Mouse (Mus musculus): Measurements from ENCODE around the gene Fbln2.

Gene Fbln2

GRCm38 (mm10) chr6:91278302-91278701 lies 66.0 kb downstream of the Fbln2 start:
- DNase-seq (ENCODE audit: low read depth, low spot score): no peak

GRCm38 (mm10) chr6:91279477-91279876 lies 67.2 kb downstream of the Fbln2 start:
- no peak for DNase-seq (ENCODE audit: low read depth, low spot score)

GRCm38 (mm10) chr6:91281206-91281605 lies 69.0 kb downstream of the Fbln2 start:
- DNase-seq (ENCODE audit: low read depth, low spot score): no peak

- no peak for DNase-seq (ENCODE audit: low read depth, low spot score)
Observed at GRCm38 (mm10) chr6:91281747-91282146, 69.5 kb downstream of the Fbln2 start.

DNA sequence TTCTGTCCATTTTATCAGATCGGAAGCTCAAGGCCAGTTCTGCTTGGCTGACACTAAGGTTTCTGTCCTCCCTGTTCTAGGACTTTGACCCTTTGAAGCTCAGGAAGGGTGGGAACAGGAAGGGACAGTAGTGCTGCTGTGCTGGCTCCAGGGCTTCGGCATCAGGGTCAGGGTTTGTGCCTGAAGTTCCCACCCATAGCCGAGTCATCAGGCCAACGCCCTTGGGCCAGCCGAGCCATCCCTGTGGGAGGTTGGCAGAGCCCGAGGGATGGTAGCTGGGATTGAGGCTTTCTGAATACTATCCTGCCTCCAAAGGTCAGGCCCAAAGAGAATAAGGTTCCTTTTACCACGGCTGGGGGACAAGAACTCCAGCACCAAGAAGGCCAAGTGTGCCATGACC lies 70.8 kb downstream of the Fbln2 start:
- no peak for DNase-seq (ENCODE audit: low read depth, low spot score)

- peak; percentile 86 for DNase-seq (ENCODE audit: low read depth, low spot score)
Observed at GRCm38 (mm10) chr6:91284521-91285449, 72.5 kb downstream of the Fbln2 start.

DNA sequence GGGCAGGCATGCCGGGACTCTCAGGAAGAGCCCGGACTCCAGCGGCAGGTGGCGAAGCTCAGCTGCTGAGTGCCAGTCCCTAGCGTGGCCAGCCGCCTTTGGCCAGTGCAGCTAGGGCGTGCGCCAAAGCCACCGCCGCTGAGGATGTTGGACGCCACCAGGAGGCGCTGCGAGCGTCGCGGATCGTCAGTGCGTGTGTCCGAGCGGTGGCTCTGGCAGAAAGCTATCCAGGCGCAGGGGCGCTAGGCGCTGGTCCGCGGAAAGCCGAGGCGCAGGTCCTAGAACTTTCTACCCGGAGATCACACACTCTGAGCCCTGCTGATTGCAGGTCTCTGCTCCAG lies 73.2 kb downstream of the Fbln2 start:
- DNase-seq (ENCODE audit: low read depth, low spot score): no peak

- DNase-seq (ENCODE audit: low read depth, low spot score): no peak
Observed at GRCm38 (mm10) chr6:91285814-91286545, 73.7 kb downstream of the Fbln2 start.

DNA sequence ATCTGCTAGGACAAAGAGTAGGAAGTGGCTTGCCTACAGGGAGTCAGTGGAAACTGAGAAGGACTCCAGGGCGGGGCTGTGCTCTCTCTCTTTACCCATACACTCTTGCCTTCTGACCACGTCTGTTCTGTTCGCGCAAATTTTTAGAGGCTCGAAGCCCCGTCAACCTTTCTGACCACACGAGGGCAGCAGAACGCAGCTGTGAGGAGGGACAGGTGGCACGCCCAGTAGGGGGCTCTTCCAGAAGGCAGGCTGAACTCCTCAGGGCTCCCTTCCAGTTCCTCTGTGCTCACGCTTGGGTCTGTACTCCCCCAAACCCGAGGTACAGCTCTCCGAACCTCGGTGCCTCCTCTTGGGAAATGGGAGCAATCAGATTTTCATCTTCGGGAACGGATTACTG lies 74.4 kb downstream of the Fbln2 start:
- DNase-seq (ENCODE audit: low read depth, low spot score): peak; percentile 73

DNA sequence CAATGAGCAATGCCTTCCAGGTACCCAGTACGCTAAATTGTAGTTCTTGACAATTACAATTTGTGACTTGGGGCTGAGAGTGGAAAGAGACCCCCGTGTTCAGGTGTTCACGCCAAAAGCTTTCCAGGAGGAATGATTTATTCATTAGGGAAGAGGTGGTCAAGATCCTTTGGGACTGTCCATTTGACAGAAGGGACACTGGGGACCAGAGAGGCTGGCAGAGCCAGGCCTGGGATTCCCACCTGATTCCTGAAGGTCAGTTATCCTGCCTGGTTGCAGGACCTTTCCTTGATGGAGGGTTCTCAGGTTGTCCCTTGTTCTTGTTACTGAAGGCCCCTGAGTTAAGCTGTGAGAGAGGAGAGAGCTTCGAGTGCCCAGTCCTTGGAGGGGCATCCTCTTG lies 74.9 kb downstream of the Fbln2 start:
- DNase-seq (ENCODE audit: low read depth, low spot score): no peak

GRCm38 (mm10) chr6:91287636-91288035 lies 75.4 kb downstream of the Fbln2 start:
- no peak for DNase-seq (ENCODE audit: low read depth, low spot score)

DNA sequence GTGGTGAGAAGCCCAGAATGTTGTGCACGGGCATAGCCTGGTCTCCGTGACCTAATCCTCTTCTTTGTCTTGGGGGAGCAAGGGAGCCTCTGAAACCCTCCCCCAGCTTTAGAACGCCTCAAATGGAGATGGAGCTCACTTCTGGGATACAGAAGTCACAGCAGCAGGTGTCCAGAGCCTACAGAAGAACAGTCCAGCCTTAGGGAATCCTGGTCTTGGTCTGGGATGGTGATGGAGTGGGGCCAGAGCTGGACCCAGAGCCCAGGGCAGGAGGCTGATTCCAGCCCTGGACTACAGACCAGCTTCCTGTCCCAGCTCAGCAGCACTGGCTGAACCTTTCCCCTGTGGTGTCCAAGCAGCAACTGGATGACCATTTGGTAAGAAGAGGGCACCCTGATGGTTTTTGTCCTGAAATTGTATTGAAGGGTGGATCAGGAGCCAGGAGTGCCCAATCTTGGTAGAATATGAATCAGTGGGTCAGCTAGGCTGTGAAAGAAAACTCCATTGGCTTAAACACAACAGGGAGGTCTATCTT lies 76.1 kb downstream of the Fbln2 start:
- DNase-seq (ENCODE audit: low read depth, low spot score): no peak

DNA sequence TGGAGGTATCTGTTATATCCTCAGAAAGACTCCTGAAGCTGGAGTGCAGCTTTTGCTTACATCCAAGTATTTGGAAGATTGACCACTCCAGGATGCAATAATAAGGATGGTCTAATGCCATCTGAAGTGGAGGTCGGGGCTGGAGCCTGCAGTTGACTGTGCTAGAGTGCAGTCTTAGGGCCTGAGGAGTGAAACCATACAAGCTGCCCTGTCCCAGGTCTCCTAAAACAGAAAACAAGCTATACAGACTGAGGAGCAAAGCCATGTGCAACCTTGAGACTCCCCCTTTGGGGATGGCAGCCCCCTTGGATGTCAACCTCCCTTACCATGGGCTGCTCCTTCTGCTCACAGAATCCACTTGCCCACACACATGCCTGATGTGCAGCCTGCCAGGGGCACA lies 76.7 kb downstream of the Fbln2 start:
- DNase-seq (ENCODE audit: low read depth, low spot score): no peak

GRCm38 (mm10) chr6:91290937-91291336 lies 78.7 kb downstream of the Fbln2 start:
- DNase-seq (ENCODE audit: low read depth, low spot score): no peak

- DNase-seq (ENCODE audit: low read depth, low spot score): no peak
Observed at GRCm38 (mm10) chr6:91295431-91295830, 83.2 kb downstream of the Fbln2 start.

DNA sequence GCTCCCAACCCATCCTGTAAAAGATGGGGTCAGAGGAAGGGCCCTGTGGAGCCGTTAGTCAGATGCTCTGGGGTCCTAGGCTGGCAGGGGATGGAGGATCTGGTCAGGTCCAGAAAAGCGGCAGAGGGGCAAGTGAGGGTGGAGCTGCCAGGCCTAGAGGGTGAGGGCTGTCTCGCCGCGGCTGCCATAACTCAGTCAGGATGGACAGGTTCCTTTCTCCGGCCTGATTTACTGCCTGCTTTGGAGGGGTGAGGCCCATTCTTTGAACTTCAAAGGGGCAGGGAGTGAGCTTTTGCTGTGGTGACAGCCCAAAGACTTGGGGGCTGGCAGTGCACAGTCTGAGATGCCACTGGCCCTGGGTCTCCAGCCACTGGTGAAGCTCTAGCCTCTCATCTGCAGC lies 86.6 kb downstream of the Fbln2 start:
- DNase-seq (ENCODE audit: low read depth, low spot score): no peak

GRCm38 (mm10) chr6:91300079-91300478 lies 87.8 kb downstream of the Fbln2 start:
- no peak for DNase-seq (ENCODE audit: low read depth, low spot score)

GRCm38 (mm10) chr6:91301839-91302238 lies 89.6 kb downstream of the Fbln2 start:
- peak; percentile 84 for DNase-seq (ENCODE audit: low read depth, low spot score)

DNA sequence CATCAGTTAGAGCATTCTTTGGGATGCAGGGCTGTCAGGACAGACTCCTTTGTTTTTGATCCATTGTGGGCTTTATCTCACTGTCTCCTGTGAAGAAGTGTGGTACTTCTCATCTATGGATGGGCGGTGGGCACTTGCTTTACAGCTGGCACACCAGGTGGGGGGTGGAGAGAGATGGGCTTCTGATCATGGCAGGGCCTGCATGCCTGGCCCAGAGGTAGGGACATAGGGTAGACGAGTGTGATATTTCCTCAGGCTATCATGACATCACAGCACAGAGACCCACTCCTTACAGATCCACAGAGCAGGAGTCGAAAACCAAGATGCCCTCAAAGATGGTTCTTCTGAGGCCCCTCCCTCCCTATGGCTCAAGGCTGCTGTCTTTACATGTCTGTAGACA lies 90.1 kb downstream of the Fbln2 start:
- DNase-seq (ENCODE audit: low read depth, low spot score): no peak

DNA sequence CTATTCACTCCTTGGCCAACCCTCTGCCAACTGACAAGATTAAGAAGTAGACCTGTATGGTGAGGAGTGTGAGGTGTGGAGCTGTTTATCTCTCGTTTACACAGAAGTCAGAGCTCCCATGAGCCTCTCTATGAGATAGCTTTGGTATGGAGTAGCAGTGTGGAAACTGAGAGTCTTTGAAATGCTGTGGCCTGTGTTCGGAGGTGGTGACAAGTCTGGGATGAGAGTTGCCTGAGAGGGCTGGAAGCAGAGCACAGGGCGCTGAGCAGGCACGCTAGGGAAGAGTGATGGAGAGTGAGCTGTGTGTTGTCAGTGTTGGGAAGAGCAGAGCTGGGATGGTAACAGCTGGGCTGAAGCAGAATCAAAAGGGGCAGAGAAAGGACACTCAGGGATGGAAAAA lies 91.9 kb downstream of the Fbln2 start:
- no peak for DNase-seq (ENCODE audit: low read depth, low spot score)

DNA sequence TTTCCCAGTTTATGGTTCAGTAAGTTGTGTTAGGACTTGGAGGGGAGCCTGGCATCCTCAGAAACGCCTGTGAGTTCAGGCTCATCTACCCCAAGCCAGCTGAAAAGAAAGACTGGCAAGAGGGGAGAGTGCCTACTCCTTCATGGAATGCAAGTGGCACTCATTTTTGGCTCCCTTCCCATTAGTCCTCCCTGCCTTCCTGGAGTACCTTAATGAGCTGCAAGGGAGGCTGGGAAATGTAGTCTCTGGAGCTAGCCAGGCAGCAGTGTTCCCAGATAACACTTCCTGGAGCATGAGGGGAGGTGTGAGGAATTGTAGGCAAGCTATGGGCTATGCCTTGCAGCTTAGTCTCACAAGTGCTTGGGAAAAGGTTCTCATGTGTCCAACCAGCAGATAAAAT lies 95.7 kb downstream of the Fbln2 start:
- peak; percentile 64 for DNase-seq (ENCODE audit: low read depth, low spot score)

GRCm38 (mm10) chr6:91311204-91311603 lies 98.9 kb downstream of the Fbln2 start:
- no peak for DNase-seq (ENCODE audit: low read depth, low spot score)

DNA sequence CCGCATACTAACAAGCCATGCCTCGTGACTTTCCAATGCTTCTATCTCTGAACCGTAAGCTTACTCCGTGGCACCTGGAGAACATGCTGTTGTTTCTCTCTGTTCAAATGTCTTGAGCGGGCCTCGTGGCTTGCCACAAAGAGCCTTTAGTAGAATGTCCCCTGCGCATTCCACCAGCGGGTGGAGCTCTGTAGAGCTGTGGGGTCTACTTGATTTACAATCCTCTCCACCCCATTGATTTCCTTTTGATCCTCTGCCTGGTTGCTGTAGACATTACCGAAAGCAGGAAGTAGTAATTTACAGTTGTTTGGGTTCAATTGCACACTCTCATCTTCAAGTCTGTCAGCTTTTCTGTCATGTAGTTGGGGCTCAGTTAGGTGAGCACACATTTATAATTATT lies 100.2 kb downstream of the Fbln2 start:
- no peak for DNase-seq (ENCODE audit: low read depth, low spot score)

Data from brain, embryonic 18.5 days (tissue).